Mouse (Mus musculus) limb, embryonic 14.5 days (tissue): Measurements from ENCODE around the gene F7. TPM values are rescaled to one million over a fixed set of nuclear protein-coding genes. Genes with fewer than 3 reads are reported as not detected.

ENCODE experiments used
- ATAC-seq: fragments of 200-750 bp; cut with Nextera tagmentation; 2 replicates; pipeline ENCODE4 v1.8.0; 2017; ENCODE audit warnings: low read depth, moderate number of reproducible peaks, moderate TSS enrichment; ENCODE audit not compliant: low FRiP score
- DNase-seq: peaks from one replicate; pipeline ENCODE4 v3.0.0-alpha.2; 2015; ENCODE audit warnings: low spot score
- H3K27ac ChIP-seq: fragments of 300-500 bp; sonication (generic); replicated peaks from 2 replicates; pipeline ENCODE4 v1.5.1; 2014; ENCODE audit warnings: low read depth, mild to moderate bottlenecking, low read length, moderate library complexity, mixed read lengths
- H3K27me3 ChIP-seq: fragments of 300-500 bp; sonication (generic); 2 replicates; pipeline ENCODE4 v1.6.1; 2014; ENCODE audit warnings: low read length, mixed read lengths; ENCODE audit not compliant: control insufficient read depth, insufficient read depth
- H3K36me3 ChIP-seq: fragments of 300-500 bp; sonication (generic); 2 replicates; pipeline ENCODE4 v1.6.1; 2014; ENCODE audit warnings: mild to moderate bottlenecking, low read length, moderate library complexity, mixed read lengths; ENCODE audit not compliant: control insufficient read depth, insufficient read depth
- H3K4me1 ChIP-seq: fragments of 300-500 bp; sonication (generic); 2 replicates; pipeline ENCODE4 v1.6.1; 2014; ENCODE audit warnings: antibody characterized with exemption, low read length, mixed read lengths; ENCODE audit not compliant: control insufficient read depth, insufficient read depth
- H3K4me2 ChIP-seq: fragments of 300-500 bp; sonication (generic); replicated peaks from 2 replicates; pipeline ENCODE4 v1.6.1; 2014; ENCODE audit warnings: low read depth, mild to moderate bottlenecking, low read length, moderate library complexity; ENCODE audit not compliant: severe bottlenecking
- H3K4me3 ChIP-seq: fragments of 300-500 bp; sonication (generic); replicated peaks from 2 replicates; pipeline ENCODE4 v1.5.1; 2014; ENCODE audit warnings: low read length
- H3K9ac ChIP-seq: fragments of 300-500 bp; sonication (generic); 2 replicates; pipeline ENCODE4 v1.6.1; 2014; ENCODE audit warnings: mild to moderate bottlenecking, low read depth, low read length, moderate library complexity; ENCODE audit not compliant: severe bottlenecking
- H3K9me3 ChIP-seq: fragments of 300-500 bp; sonication (generic); 2 replicates; pipeline ENCODE4 v1.6.1; 2016; ENCODE audit warnings: low read length; ENCODE audit not compliant: control insufficient read depth
- POLR2A ChIP-seq: fragments of 200-500 bp; IDR thresholded peaks from 2 replicates; pipeline ENCODE4 v1.8.0; 2012; ENCODE audit warnings: inconsistent platforms, mild to moderate bottlenecking, moderate library complexity, borderline replicate concordance; ENCODE audit not compliant: insufficient read depth, insufficient read length; ENCODE audit errors: extremely low read depth
- WGBS: fragments of 180-500 bp; shearing (Covaris S2); extraction: QIAGEN DNeasy Blood & Tissue Kit; methylation state at CpG from one replicate; pipeline ENCODE4 v1.1.7; 2014; 5-methylcytosine and 5-hydroxymethylcytosine counted together
- polyA plus RNA-seq, 2 experiments: library from polyadenylated mRNA; depleted of rRNA in 1 of 2; stranded (reverse) in 1 of 2; unstranded in 1 of 2; fragments of >200 nt; fragmentation: Nextera tagmentation in 1 of 2; extraction: Ambion mirVana in 1 of 2; gene quantifications; 2 replicates each; pipeline versions ENCODE4 v1.2.1 to v1.2.3; 2012 to 2014

F7 gene
- polyA plus RNA-seq (2012; rRNA removed) (0.08 and 0.10 TPM in 2 replicates), polyA plus RNA-seq (2014; fragmentation: Nextera tagmentation; extraction: Ambion mirVana) (not detected in 2 replicates)

DNA sequence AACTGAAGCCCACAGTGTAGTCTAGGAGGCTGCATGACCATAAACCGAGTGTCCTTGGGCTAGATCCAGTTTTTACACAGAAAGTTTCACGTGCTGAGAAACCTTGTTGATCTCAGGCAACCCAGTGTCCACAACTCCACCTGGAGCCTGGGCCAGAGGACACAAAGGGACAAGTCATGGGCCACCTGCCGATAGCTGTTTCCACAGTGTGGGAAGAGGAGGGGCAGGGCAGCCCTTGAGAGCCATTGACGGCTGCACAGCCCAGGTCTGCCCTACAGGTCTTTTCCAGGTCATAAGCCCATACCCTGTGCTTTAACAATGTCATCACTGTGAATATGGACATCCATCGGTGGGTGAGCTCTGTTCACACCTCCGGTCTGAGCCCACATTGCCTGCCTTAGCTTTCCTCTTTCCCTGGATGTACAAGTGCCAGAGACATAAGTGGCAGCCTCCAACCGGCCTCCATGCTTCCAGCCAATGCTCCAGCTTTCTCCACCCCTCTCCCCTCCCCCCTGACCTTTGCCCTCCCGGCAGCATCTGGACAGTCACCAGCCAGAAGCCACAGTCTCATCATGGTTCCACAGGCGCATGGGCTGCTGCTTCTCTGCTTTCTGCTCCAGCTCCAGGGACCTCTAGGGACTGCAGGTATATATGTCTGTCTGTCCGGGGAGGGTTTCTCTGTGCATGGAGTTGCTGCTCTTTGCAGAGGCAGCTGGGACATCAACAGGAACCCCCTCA, at the start of gene F7:
Gene F7, plus strand, starts transcription at position 548 of the 738 bp plus-strand sequence.
- no peak for ATAC-seq
- H3K27me3 ChIP-seq, result no peaks in the 10 kb centered on the region
- H3K9ac ChIP-seq, result no peak within 1 kb of the TSS
- no peak within 1 kb of the TSS for H3K4me2 ChIP-seq
- DNase-seq, result no peak
- 63% methylated on average over 10 of the region's 10 CpGs for WGBS
- TF ChIP-seq POLR2A, result no peak
- no peaks in the 10 kb centered on the region for H3K4me1 ChIP-seq
- H3K9me3 ChIP-seq, result no peaks in the 10 kb centered on the region
- no peak within 1 kb of the TSS for H3K4me3 ChIP-seq
- H3K27ac ChIP-seq, result no peak within 1 kb of the TSS
- no peaks in the 10 kb centered on the region; the same call in 1 of the 2 replicates for H3K36me3 ChIP-seq

DNA sequence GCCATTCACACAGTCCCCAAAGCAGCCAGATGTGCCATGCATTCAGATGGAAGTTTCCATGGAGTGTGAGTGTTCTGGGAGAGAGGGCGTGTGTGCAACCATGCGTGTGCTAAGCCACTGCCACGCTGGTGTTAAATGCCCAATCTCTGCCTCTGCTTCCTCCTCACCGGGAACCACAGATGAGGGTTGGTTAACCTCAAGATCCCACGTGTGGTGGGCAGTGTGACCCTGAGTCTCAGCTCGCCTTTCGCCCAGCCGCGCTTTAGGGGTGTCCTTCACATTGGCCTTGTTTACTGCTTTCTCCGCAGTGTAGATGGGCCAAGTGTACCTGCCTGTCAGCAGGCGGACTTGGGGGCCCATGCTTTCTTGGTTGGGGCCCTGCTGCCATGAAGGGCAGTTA, 49.5 kb upstream of the F7 start:
- DNase-seq, result no peak
- H3K27ac ChIP-seq, result no peak overlapping the region
- no peak overlapping the region for H3K9ac ChIP-seq
- 81% methylated on average over 11 of the region's 11 CpGs for WGBS
- peaks cover 22% of the 10 kb centered on the region; the same call in 1 of the 2 replicates for H3K36me3 ChIP-seq
- H3K27me3 ChIP-seq, result no peaks in the 10 kb centered on the region
- TF ChIP-seq POLR2A, result no peak
- ATAC-seq, result no peak
- H3K9me3 ChIP-seq, result no peaks in the 10 kb centered on the region
- H3K4me3 ChIP-seq, result no peak overlapping the region
- no peak overlapping the region for H3K4me2 ChIP-seq
- H3K4me1 ChIP-seq, result no peaks in the 10 kb centered on the region

DNA sequence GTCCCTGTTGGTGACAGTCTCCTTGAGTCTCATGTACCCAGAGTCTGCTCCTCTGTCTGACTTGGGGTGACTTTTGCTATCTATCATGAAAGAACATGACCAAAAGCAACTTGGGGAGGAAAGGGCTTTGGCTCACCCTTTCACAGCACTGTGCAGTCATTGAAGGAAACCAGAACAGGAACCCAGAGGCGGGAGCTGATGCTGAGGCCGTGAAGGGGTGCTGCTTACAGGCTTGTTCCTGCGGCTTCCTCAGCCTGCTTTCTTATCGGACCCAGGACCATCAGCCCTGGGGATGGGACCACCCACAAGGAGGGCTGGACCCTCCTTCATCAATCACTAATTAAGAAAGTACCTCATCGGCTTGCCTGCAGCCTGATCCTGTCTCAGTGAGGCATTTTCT, 49.1 kb upstream of the F7 start:
- ATAC-seq (no peak), DNase-seq (no peak)
- H3K4me3 ChIP-seq, result no peak overlapping the region
- no peaks in the 10 kb centered on the region for H3K4me1 ChIP-seq
- no peak overlapping the region for H3K27ac ChIP-seq
- H3K4me2 ChIP-seq, result no peak overlapping the region
- 54% methylated on average over 5 of the region's 5 CpGs for WGBS
- TF ChIP-seq POLR2A, result no peak
- no peak overlapping the region for H3K9ac ChIP-seq
- H3K9me3 ChIP-seq, result no peaks in the 10 kb centered on the region
- peaks cover 22% of the 10 kb centered on the region; the same call in 1 of the 2 replicates for H3K36me3 ChIP-seq
- H3K27me3 ChIP-seq, result no peaks in the 10 kb centered on the region

DNA sequence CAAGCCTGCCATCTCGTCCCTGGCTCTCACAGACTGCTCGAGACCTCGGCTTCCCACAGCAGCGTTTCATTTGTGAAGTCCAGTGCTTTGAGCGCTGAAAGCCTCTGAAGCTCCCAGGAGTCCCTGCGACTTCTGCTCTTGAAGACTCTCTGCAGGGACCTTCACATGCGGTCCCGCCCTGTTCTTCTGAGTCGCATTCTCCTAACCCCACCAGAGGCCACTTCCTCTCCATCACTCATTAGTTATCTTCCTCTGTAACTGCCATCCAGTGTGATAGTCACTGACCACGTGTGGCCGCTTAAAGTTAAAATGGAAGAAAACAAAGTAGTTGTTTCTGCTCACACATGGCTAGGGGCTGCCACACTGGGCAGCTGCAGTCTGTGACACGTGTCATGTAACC, 48.5 kb upstream of the F7 start:
- H3K9me3 ChIP-seq, result no peaks in the 10 kb centered on the region
- no peak overlapping the region for H3K9ac ChIP-seq
- no peak for TF ChIP-seq POLR2A
- ATAC-seq, result no peak
- H3K4me2 ChIP-seq, result no peak overlapping the region
- H3K27ac ChIP-seq, result no peak overlapping the region
- H3K27me3 ChIP-seq, result no peaks in the 10 kb centered on the region
- no peak for DNase-seq
- WGBS, result 71% methylated on average over 12 of the region's 12 CpGs
- H3K4me3 ChIP-seq, result no peak overlapping the region
- H3K36me3 ChIP-seq, result peaks cover 25% of the 10 kb centered on the region; the same call in 1 of the 2 replicates
- no peaks in the 10 kb centered on the region for H3K4me1 ChIP-seq

- no peak for ATAC-seq
- Histone ChIP-seq H3K4me1 (no peaks in the 10 kb centered on the region), H3K27me3 (no peaks in the 10 kb centered on the region), H3K4me3 (no peak overlapping the region), H3K27ac (no peak overlapping the region), H3K9ac (no peak overlapping the region), H3K9me3 (no peaks in the 10 kb centered on the region), H3K4me2 (no peak overlapping the region), H3K36me3 (peaks cover 25% of the 10 kb centered on the region; the same call in 1 of the 2 replicates)
- 42% methylated on average over 2 of the region's 2 CpGs for WGBS
- TF ChIP-seq POLR2A, result no peak
- no peak for DNase-seq
These were observed 47.5 kb upstream of the F7 start for GRCm38 (mm10) chr8:12978308-12978707.
